Mouse (Mus musculus) mouse embryonic stem cell (cell line): ENCODE measurements around the gene Ptpn9.
"Not testable (repeated sequence)": the region's sequence is repeated elsewhere in the genome, so short reads cannot be mapped to it uniquely, and the experiment has no call there.

Experiments used
- in situ Hi-C, 2 experiments: fragments of 300-500 bp; cut with MboI; formaldehyde crosslinking; loops; 1 replicate in 1 of 2; 3 replicates in 1 of 2; pipeline ENCODE4 v1.14.3; 2019 to 2020; ENCODE audit warnings: low sequenced_read_pairs in 2 of 2, low pct_unique_long_range_greater_than_20kb in 1 of 2, mixed read lengths in 1 of 2; ENCODE audit not compliant: unreplicated experiment in 1 of 2

Gene Ptpn9

GRCm38 (mm10) chr9:56994286-56995197, at the start of gene Ptpn9:
Gene Ptpn9 (plus strand): TSS chr9:56994923.
- in situ Hi-C loops, result no loop called here

GRCm38 (mm10) chr9:56947481-56947880, 47.2 kb upstream of the Ptpn9 start:
- in situ Hi-C loops, result not testable (repeated sequence)

DNA sequence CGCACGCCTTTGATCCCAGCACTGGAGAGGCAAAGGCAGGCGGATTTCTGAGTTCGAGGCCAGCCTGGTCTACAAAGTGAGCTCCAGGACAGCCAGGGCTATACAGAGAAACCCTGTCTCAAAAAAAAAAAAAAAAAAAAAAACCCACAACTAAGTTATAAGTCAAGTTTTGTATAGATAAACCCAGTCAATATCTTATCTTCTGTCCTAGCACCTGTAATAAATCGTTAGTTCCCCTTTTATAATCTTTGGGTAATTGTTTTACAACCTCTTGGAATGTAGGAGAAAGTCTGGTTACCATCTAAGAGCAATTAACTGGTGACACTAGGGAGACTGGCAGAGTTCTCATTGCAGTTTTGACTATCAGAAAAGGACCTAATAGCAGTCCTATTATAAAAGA, 46.0 kb upstream of the Ptpn9 start:
- in situ Hi-C loops, result not testable (repeated sequence)

DNA sequence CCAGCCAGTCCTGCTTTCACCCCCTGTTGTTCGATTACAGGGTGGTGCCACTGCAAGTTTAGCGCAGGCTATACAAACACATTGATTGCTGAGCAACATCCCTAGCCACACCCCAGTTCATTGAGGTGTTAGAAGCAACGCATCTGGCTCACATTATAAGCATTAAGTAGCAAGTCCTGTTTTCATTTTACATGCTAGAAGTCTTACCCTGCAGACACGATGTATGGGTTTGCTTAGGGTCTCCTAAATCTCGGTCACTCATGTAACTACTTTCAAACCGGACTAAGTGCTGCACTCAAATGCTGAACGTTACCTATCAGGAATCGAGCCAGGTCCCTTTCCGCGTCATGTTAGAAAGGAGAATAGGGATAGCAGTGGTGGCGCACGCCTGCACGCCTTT, 45.0 kb upstream of the Ptpn9 start:
- in situ Hi-C loops, result no loop called here

DNA sequence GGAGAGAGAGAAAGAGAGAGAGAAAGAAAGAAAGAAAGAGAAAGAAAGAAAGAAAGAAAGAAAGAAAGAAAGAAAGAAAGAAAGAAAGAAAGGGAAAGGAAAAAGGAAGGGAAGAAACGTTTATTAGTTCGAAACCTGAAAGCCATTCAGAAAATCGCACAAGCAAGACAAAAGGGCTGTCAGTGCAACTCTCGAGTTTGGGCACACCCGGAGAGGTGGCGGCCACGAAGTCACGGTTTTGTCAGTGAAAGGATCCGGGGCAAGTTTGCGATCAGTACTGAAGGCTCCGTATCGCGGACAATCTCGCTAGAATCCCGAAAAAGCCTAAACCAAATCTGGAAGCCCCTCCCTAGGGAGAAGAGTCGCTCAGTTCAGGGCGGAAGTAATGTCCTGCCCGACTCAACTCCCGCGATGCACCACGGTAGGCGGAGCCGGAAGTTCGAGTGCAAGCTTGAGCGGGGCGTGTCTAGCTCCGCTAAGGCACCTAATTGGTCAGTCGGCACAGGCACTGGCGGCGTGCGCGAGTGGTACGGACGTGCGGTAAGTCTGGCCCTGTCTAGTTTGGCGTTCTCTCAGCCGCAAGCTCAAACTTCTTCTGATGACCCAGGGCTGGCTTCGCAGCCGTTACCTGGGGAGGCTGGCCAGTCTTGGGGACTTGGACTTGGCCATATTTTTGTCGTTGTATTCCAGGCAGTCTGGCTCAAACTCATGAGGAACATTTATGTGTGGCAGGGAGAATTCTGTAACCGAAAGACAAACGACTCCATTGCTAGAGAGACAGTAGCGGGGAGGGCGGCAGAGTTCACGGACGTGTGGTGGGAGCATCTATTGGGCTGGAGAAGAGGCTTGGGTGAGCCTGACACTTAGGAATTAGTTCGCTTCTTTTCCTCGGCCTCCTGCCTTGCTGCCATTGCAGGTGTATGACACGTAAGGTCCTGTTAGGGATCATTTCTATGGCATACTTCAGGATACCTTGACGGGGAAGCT, 44.0 kb upstream of the Ptpn9 start, which contains the start of gene Snupn:
Gene Snupn (plus strand): TSS at position 465 of the 987 bp plus-strand sequence.
- in situ Hi-C loops, result no loop called here

DNA sequence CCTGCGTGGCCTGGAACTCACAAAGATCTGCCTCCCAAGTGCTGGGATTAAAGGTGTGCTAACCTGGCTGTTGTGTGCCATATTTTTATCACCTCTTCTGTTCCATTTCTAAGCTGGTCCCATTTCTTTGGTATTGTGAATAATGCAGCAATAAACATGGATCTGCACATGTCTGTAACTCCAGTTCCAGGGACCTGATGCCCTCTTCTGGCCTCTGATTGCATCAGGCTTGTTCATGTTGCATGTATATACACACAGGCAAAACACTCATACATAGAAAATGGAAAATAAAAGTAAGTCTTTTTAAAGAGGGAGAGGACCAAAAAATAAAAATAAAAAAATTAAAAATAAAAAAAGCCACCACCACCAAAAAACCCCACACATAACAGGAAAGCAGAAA, 41.2 kb upstream of the Ptpn9 start:
- in situ Hi-C loops, result no loop called here

GRCm38 (mm10) chr9:56956966-56957675, 37.6 kb upstream of the Ptpn9 start:
- in situ Hi-C loops, result no loop called here

DNA sequence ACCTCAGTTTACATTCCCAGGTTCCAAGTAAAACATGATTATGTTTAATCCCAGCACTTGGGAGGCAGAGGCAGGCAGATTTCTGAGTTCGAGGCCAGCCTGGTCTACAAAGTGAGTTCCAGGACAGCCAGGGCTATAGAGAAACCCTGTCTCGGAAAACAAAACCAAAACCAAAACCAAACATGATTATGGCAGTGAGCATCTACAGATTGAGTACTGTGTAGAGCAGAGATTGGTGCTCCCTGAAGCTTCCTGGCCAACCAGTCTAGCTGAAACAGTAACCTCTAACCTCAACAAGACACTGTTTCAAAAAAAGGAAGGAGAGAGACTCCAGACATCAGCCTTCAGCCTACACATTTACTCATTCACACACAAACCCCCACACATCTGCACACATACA, 36.0 kb upstream of the Ptpn9 start:
- in situ Hi-C loops, result no loop called here

DNA sequence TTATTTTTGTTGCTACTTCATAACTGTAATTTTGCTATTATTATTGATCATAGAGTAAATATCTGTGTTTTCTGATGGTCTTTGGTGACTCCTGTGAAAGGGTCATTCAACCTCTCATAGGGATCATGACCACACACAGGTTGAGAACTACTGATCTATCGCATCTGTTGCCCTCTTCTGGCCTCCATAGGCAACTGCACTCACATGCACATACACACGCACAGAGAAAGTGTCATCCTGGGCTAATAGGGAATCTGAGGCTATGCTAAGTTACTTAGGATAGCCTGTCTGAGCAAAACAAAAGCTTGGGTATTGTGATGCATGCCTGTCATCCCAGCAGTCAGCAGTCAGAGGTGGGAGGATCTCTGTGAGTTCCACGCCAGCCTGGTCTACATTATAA, 33.1 kb upstream of the Ptpn9 start:
- in situ Hi-C loops, result no loop called here

DNA sequence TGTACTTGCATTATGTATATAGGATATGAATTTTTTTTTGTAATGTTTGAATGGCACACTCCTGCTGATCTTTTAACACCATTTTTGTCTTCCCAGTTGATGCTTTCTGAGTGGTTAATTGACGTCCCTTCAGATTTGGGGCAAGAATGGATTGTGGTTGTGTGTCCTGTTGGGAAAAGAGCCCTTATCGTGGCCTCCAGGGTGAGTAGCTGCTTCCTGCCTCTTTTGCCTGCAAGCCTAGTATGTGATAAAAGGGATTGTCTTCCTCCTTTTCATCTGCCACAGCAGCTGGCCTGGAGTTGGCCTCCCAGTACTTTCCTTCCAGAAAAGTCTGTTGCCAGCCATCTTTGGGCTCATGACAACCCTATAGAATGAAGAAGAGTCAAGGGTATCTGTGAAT, 24.6 kb upstream of the Ptpn9 start:
- in situ Hi-C loops, result no loop called here

DNA sequence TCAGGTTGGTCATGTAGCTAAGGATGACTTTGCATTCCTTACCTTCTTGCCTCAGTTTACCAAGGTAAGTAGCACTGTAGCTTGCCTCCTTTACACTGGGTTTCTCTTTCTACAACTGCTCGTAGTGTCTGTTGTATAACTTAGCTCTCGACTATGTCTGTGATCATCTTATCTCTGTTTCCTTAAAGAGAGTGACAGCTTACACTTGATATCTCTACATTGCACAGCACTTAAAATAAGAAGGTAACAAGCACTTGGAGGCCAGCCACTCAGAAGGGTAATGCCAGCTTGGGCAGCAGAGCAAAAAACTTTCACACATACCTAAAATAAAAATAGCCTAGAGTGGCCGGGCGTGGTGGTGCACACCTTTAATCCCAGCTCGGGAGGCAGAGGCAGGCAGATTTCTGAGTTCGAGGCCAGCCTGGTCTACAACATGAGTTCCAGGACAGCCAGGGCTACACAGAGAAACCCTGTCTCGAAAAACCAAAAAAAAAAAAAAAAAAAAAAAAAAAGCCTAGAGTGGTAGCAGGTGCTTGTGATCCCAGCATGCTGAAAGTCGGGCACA, 20.7 kb upstream of the Ptpn9 start:
- in situ Hi-C loops, result no loop called here

- in situ Hi-C loops, result no loop called here
Observed at GRCm38 (mm10) chr9:56975199-56975598, 19.5 kb upstream of the Ptpn9 start.

DNA sequence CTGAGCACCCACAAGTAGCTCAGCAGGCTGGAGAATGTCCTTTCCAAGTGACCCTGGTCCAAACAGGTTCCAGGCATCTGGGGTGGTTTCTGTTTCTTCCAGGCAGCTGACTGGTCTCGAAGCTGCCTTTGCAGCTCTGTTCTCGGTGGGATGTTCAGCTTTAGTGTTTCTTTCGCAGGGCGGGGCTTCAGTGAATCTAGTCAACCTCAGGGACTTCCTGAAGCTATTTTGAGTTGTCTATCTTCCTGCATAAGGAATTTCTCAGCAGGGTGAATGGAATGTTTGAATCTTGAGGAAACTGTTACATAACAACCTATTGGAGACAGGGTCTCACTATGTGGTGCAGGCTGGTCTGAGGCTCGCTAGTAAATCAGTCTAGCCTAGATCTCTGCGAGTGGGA, 14.5 kb upstream of the Ptpn9 start:
- in situ Hi-C loops, result no loop called here

GRCm38 (mm10) chr9:56981502-56981901, 13.2 kb upstream of the Ptpn9 start:
- in situ Hi-C loops, result no loop called here

DNA sequence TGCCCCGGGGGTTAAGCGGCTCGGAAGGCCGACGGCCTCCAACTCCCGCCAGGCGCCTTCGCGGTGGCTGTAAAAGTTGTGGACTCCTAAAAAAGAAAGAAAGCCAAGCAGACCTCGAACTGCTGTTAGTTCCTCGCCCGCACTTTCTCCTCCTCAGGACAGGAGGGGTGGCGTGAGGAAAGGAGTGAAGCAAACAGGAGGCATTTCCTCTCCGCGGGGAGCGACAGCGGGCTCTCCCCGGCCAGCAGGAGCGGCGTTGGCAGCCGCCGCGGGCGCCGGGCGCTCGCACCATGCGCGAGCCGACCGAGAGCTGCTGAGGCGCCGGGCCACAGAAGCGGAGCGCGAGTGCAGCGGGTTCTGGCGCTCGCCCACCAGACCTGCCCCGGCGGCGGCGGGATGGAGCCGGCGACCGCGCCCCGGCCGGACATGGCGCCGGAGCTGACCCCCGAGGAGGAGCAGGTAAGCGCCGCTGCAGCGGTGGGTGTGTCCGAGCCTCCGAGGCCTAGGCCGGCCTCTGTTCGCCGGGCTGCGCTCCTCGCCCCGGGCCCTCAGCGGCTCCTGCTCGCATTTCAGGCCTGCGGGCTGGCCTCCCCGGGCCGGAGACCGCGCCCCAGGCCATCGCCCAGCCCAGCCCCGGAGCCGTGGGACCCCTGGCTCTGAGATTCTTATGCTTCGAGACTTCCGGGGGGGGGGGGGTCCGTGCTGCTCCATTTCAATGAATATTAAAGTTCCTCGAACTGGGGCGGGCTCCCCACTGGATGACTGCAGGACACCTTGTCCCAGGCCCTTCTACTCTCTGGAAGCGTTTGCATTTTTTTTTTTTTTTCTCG, 690 bp downstream of the Ptpn9 start:
- in situ Hi-C loops, result no loop called here

- in situ Hi-C loops, result no loop called here
Observed at GRCm38 (mm10) chr9:56996028-56996346, 1.3 kb downstream of the Ptpn9 start.

- in situ Hi-C loops, result not testable (repeated sequence)
Observed at GRCm38 (mm10) chr9:56997206-56997605, 2.5 kb downstream of the Ptpn9 start.

GRCm38 (mm10) chr9:57003011-57003410, 8.3 kb downstream of the Ptpn9 start:
- in situ Hi-C loops, result no loop called here
